Mouse (Mus musculus): ENCODE results near the gene Btd.
A peak's percentile ranks its signal among the peaks of the same experiment; 100 is the strongest.

The Btd gene

GRCm38 (mm10) chr14:31666931-31667705, 26.3 kb downstream of the Btd start:
- no peak for DNase-seq

- DNase-seq, result no peak
Observed at GRCm38 (mm10) chr14:31667741-31668140, 26.9 kb downstream of the Btd start.

- no peak for DNase-seq
Observed at GRCm38 (mm10) chr14:31668326-31668725, 27.5 kb downstream of the Btd start.

GRCm38 (mm10) chr14:31669161-31669611, 28.4 kb downstream of the Btd start:
- DNase-seq, result peak; percentile 74

GRCm38 (mm10) chr14:31669642-31670490, 29.0 kb downstream of the Btd start:
- peak; percentile 59 for DNase-seq

GRCm38 (mm10) chr14:31671635-31672320, 30.9 kb downstream of the Btd start:
- no peak for DNase-seq

- DNase-seq, result no peak
Observed at GRCm38 (mm10) chr14:31680656-31681055, 39.8 kb downstream of the Btd start.

- no peak for DNase-seq
Observed at GRCm38 (mm10) chr14:31681291-31681690, 40.5 kb downstream of the Btd start.

- no peak for DNase-seq
Observed at GRCm38 (mm10) chr14:31681931-31682555, 41.2 kb downstream of the Btd start.

GRCm38 (mm10) chr14:31683610-31684009, 42.8 kb downstream of the Btd start:
- no peak for DNase-seq

GRCm38 (mm10) chr14:31684343-31685040, 43.7 kb downstream of the Btd start:
- no peak for DNase-seq

- no peak for DNase-seq
Observed at GRCm38 (mm10) chr14:31685680-31686079, 44.9 kb downstream of the Btd start.

- no peak for DNase-seq
Observed at GRCm38 (mm10) chr14:31686231-31686630, 45.4 kb downstream of the Btd start.

- no peak for DNase-seq
Observed at GRCm38 (mm10) chr14:31692536-31692935, 51.7 kb downstream of the Btd start.

- DNase-seq, result no peak
Observed at GRCm38 (mm10) chr14:31696206-31696984, 55.6 kb downstream of the Btd start.

GRCm38 (mm10) chr14:31696985-31697303, 56.1 kb downstream of the Btd start:
- no peak for DNase-seq

GRCm38 (mm10) chr14:31697346-31697745, 56.5 kb downstream of the Btd start:
- no peak for DNase-seq

- DNase-seq, result no peak
Observed at GRCm38 (mm10) chr14:31697755-31698154, 56.9 kb downstream of the Btd start.

GRCm38 (mm10) chr14:31700376-31700775, 59.5 kb downstream of the Btd start:
- no peak for DNase-seq

GRCm38 (mm10) chr14:31709343-31709742, 68.5 kb downstream of the Btd start:
- no peak for DNase-seq

- DNase-seq, result no peak
Observed at GRCm38 (mm10) chr14:31715669-31716068, 74.8 kb downstream of the Btd start.

- DNase-seq, result no peak
Observed at GRCm38 (mm10) chr14:31717360-31717759, 76.5 kb downstream of the Btd start.

All from kidney, postnatal 14 days (tissue).